Mouse (Mus musculus) midbrain, embryonic 15.5 days (tissue): Measurements from ENCODE around the gene Tec. TPM values are rescaled to one million over a fixed set of nuclear protein-coding genes. Genes with fewer than 3 reads are reported as not detected.

Experiments
- ATAC-seq: fragments of 200-750 bp; cut with Nextera tagmentation; replicated peaks from 2 replicates; pipeline ENCODE4 v1.8.0; 2017; ENCODE audit warnings: moderate TSS enrichment
- H3K27ac ChIP-seq: fragments of 300-500 bp; sonication (generic); 2 replicates; pipeline ENCODE4 v1.5.1; 2015; ENCODE audit warnings: mild to moderate bottlenecking, inconsistent platforms
- H3K27me3 ChIP-seq: fragments of 300-500 bp; sonication (generic); replicated peaks from 2 replicates; pipeline ENCODE4 v1.6.1; 2015; ENCODE audit warnings: inconsistent platforms
- H3K36me3 ChIP-seq: fragments of 300-500 bp; sonication (generic); replicated peaks from 2 replicates; pipeline ENCODE4 v1.6.1; 2015; ENCODE audit warnings: inconsistent platforms
- H3K4me1 ChIP-seq: fragments of 300-500 bp; sonication (generic); 2 replicates; pipeline ENCODE4 v1.6.1; 2015; ENCODE audit warnings: inconsistent platforms
- H3K4me2 ChIP-seq: fragments of 300-500 bp; sonication (generic); 2 replicates; pipeline ENCODE4 v1.6.1; 2015; ENCODE audit warnings: inconsistent platforms, mild to moderate bottlenecking, moderate library complexity
- H3K4me3 ChIP-seq: fragments of 300-500 bp; sonication (generic); 2 replicates; pipeline ENCODE4 v1.5.1; 2015; ENCODE audit warnings: mild to moderate bottlenecking, inconsistent platforms
- H3K9ac ChIP-seq: fragments of 300-500 bp; sonication (generic); 2 replicates; pipeline ENCODE4 v1.6.1; 2015; ENCODE audit warnings: mild to moderate bottlenecking, inconsistent platforms
- H3K9me3 ChIP-seq: fragments of 300-500 bp; sonication (generic); 2 replicates; pipeline ENCODE4 v1.6.1; 2016; ENCODE audit warnings: inconsistent platforms
- whole genome bisulfite sequencing: fragments of 180-500 bp; shearing (Covaris S2); methylation state at CpG from one replicate; pipeline ENCODE4 v1.1.7; 2015; ENCODE audit warnings: mixed read lengths; 5-methylcytosine and 5-hydroxymethylcytosine counted together
- polyA plus RNA-seq: library from polyadenylated mRNA; unstranded; fragments of >200 nt; fragmentation: Nextera tagmentation; extraction: Ambion mirVana; gene quantifications from 2 replicates; pipeline ENCODE4 v1.2.1, GENCODE M21; 2015

The Tec gene
- polyA plus RNA-seq, 1 experiment from 2014 or later, result 5.8 TPM

GRCm38 (mm10) chr5:72860899-72861298 is 7.4 kb downstream of the Tec start:
- Histone ChIP-seq H3K4me3 (no peak overlapping the region), H3K9ac (no peak overlapping the region), H3K4me1 (no peaks in the 10 kb centered on the region), H3K27me3 (no peaks in the 10 kb centered on the region), H3K27ac (no peak overlapping the region), H3K9me3 (no peaks in the 10 kb centered on the region), H3K36me3 (no peaks in the 10 kb centered on the region), H3K4me2 (no peak overlapping the region)
- 74% methylated on average over 8 of the region's 8 CpGs for WGBS
- ATAC-seq, result no peak

- Histone ChIP-seq H3K27me3 (no peaks in the 10 kb centered on the region), H3K4me3 (no peak overlapping the region), H3K9ac (no peak overlapping the region), H3K36me3 (no peaks in the 10 kb centered on the region), H3K9me3 (no peaks in the 10 kb centered on the region), H3K4me2 (no peak overlapping the region), H3K27ac (no peak overlapping the region), H3K4me1 (no peaks in the 10 kb centered on the region)
- WGBS, result 97% methylated on average over 12 of the region's 12 CpGs
- no peak for ATAC-seq
Observed at GRCm38 (mm10) chr5:72858306-72858705, 10.0 kb downstream of the Tec start.

- H3K4me1 ChIP-seq, result no peaks in the 10 kb centered on the region
- H3K27me3 ChIP-seq, result no peaks in the 10 kb centered on the region
- H3K4me2 ChIP-seq, result no peak overlapping the region
- ATAC-seq, result no peak
- no peaks in the 10 kb centered on the region for H3K9me3 ChIP-seq
- H3K36me3 ChIP-seq, result no peaks in the 10 kb centered on the region
- WGBS, result 91% methylated on average over 4 of the region's 4 CpGs
- no peak overlapping the region for H3K4me3 ChIP-seq
- H3K9ac ChIP-seq, result no peak overlapping the region
- H3K27ac ChIP-seq, result no peak overlapping the region
Observed at GRCm38 (mm10) chr5:72857756-72858155, 10.5 kb downstream of the Tec start.

- WGBS, result 88% methylated on average over 8 of the region's 8 CpGs
- no peaks in the 10 kb centered on the region for H3K36me3 ChIP-seq
- 0 out of 2 replicates have a peak, but pooled peaks have one; percentile 2 for ATAC-seq
- H3K4me3 ChIP-seq, result no peak overlapping the region
- H3K9ac ChIP-seq, result no peak overlapping the region
- no peak overlapping the region for H3K27ac ChIP-seq
- H3K4me2 ChIP-seq, result no peak overlapping the region
- H3K9me3 ChIP-seq, result no peaks in the 10 kb centered on the region
- no peaks in the 10 kb centered on the region for H3K4me1 ChIP-seq
- no peaks in the 10 kb centered on the region for H3K27me3 ChIP-seq
Observed at GRCm38 (mm10) chr5:72856255-72856878, 11.9 kb downstream of the Tec start.

- H3K4me2 ChIP-seq, result no peak overlapping the region
- H3K4me3 ChIP-seq, result no peak overlapping the region
- H3K9me3 ChIP-seq, result no peaks in the 10 kb centered on the region
- ATAC-seq, result peak; percentile 88
- no peaks in the 10 kb centered on the region for H3K4me1 ChIP-seq
- H3K36me3 ChIP-seq, result no peaks in the 10 kb centered on the region
- H3K27me3 ChIP-seq, result no peaks in the 10 kb centered on the region
- 4% methylated on average over 3 of the region's 3 CpGs for WGBS
- no peak overlapping the region for H3K9ac ChIP-seq
- H3K27ac ChIP-seq, result peak overlapping the region; percentile 51; the same call in 1 of the 2 replicates
Observed at GRCm38 (mm10) chr5:72855685-72856124, 12.6 kb downstream of the Tec start.

GRCm38 (mm10) chr5:72854141-72854990 is 13.9 kb downstream of the Tec start:
- H3K27me3 ChIP-seq, result no peaks in the 10 kb centered on the region
- H3K9me3 ChIP-seq, result no peaks in the 10 kb centered on the region
- H3K4me2 ChIP-seq, result no peak overlapping the region
- H3K4me1 ChIP-seq, result no peaks in the 10 kb centered on the region
- no peaks in the 10 kb centered on the region for H3K36me3 ChIP-seq
- WGBS, result 88% methylated on average over 6 of the region's 6 CpGs
- H3K27ac ChIP-seq, result no peak overlapping the region
- 0 out of 2 replicates have a peak, but pooled peaks have one; percentile 35 for ATAC-seq
- no peak overlapping the region for H3K4me3 ChIP-seq
- H3K9ac ChIP-seq, result no peak overlapping the region

GRCm38 (mm10) chr5:72853365-72853764 is 14.9 kb downstream of the Tec start:
- WGBS, result 76% methylated on average over 2 of the region's 2 CpGs
- H3K4me1 ChIP-seq, result no peaks in the 10 kb centered on the region
- no peak overlapping the region for H3K4me2 ChIP-seq
- H3K27ac ChIP-seq, result no peak overlapping the region
- H3K27me3 ChIP-seq, result no peaks in the 10 kb centered on the region
- no peak overlapping the region for H3K9ac ChIP-seq
- no peaks in the 10 kb centered on the region for H3K9me3 ChIP-seq
- ATAC-seq, result no peak
- H3K4me3 ChIP-seq, result no peak overlapping the region
- no peaks in the 10 kb centered on the region for H3K36me3 ChIP-seq

- H3K4me3 ChIP-seq, result no peak overlapping the region
- no peaks in the 10 kb centered on the region for H3K4me1 ChIP-seq
- H3K9ac ChIP-seq, result no peak overlapping the region
- no peaks in the 10 kb centered on the region for H3K27me3 ChIP-seq
- H3K4me2 ChIP-seq, result no peak overlapping the region
- no peaks in the 10 kb centered on the region for H3K9me3 ChIP-seq
- no peaks in the 10 kb centered on the region for H3K36me3 ChIP-seq
- no peak for ATAC-seq
- 66% methylated on average over 7 of the region's 7 CpGs for WGBS
- no peak overlapping the region for H3K27ac ChIP-seq
Observed at GRCm38 (mm10) chr5:72852301-72852995, 15.8 kb downstream of the Tec start.

- Histone ChIP-seq H3K9me3 (no peaks in the 10 kb centered on the region), H3K27me3 (no peaks in the 10 kb centered on the region), H3K36me3 (no peaks in the 10 kb centered on the region), H3K4me1 (no peaks in the 10 kb centered on the region), H3K4me3 (no peak overlapping the region), H3K4me2 (no peak overlapping the region), H3K27ac (no peak overlapping the region), H3K9ac (no peak overlapping the region)
- no peak for ATAC-seq
- 91% methylated on average over 4 of the region's 4 CpGs for whole genome bisulfite sequencing
Observed at GRCm38 (mm10) chr5:72851674-72852098, 16.6 kb downstream of the Tec start.

GRCm38 (mm10) chr5:72850926-72851673 is 17.2 kb downstream of the Tec start:
- Histone ChIP-seq H3K27me3 (no peaks in the 10 kb centered on the region), H3K4me3 (no peak overlapping the region), H3K9me3 (no peaks in the 10 kb centered on the region), H3K27ac (no peak overlapping the region), H3K4me1 (no peaks in the 10 kb centered on the region), H3K4me2 (no peak overlapping the region), H3K9ac (no peak overlapping the region), H3K36me3 (no peaks in the 10 kb centered on the region)
- 78% methylated on average over 12 of the region's 12 CpGs for WGBS
- no peak for ATAC-seq

- no peaks in the 10 kb centered on the region for H3K27me3 ChIP-seq
- no peak overlapping the region for H3K4me2 ChIP-seq
- H3K4me3 ChIP-seq, result no peak overlapping the region
- no peak overlapping the region for H3K27ac ChIP-seq
- H3K9me3 ChIP-seq, result no peaks in the 10 kb centered on the region
- H3K36me3 ChIP-seq, result no peaks in the 10 kb centered on the region
- H3K9ac ChIP-seq, result no peak overlapping the region
- 82% methylated on average over 6 of the region's 6 CpGs for WGBS
- ATAC-seq, result no peak
- no peaks in the 10 kb centered on the region for H3K4me1 ChIP-seq
Observed at GRCm38 (mm10) chr5:72848889-72849435, 19.3 kb downstream of the Tec start.
